Mouse (Mus musculus) brain, embryonic 18.5 days (tissue): Measurements from ENCODE around the gene Ric1.

ENCODE experiments used
- DNase-seq: peaks from one replicate; pipeline ENCODE4 v3.0.0-alpha.2; 2012; ENCODE audit warnings: low read depth, low spot score

The Ric1 gene

DNA sequence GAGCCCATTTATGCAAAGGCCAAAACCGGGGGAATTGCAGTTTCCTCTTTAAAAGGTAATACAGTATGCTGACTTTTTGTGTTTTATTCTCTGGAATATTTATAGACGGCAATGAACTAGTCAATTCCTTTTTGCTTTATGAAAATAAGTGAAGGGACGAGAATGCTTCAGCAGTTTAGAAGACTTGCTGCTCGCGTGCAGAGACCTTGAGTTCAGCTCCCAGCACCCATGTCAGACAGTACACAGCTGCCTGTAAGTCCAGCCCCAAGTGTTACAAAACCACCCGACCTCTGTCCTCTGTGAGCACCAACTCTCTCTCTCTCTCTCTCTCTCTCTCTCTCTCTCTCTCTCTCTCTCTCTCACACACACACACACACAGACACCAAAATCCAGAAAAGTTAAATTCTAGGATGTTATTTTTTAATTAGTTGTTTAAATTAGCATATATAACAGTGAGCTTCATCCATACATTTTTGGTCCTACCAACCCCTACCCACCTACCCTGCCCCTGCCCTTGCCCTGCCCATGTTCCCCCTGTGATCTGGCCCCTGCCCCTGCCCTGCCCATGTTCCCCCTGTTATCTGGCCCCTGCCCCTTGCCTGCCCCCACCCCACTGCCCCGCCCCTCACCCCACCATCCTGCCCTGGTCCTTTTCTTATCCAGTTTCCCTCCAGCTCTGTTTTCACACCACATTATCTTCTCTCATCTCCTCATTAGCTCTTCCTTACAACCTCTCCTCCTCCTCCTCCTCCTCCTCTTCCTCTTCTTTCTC lies 25.1 kb upstream of the Ric1 start:
- DNase-seq = no peak

- DNase-seq = no peak
Observed at GRCm38 (mm10) chr19:29497874-29498273, 24.2 kb upstream of the Ric1 start.

GRCm38 (mm10) chr19:29498842-29499456 lies 23.1 kb upstream of the Ric1 start:
- no peak for DNase-seq

GRCm38 (mm10) chr19:29500333-29500732 lies 21.7 kb upstream of the Ric1 start:
- DNase-seq = no peak

- DNase-seq = no peak
Observed at GRCm38 (mm10) chr19:29501106-29501505, 21.0 kb upstream of the Ric1 start.

DNA sequence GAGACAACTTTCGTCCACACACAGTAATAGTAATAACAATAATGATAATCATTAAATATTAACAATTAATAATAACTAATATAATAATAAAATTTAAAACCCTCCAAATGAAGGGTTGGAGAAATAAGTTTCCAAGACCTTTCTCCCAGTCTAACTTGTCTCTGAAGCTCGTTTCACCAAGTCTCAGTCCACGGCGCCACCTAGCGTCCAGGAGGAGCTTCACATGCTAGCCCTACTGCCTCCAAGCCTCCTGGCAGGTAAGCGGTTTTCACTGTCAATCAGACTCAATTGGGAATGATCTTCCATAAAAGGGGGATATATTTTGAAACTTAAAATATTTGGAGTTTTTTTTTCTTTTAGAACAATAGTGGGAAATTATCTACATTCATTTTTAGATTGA lies 20.6 kb upstream of the Ric1 start:
- DNase-seq = peak; percentile 46

- no peak for DNase-seq
Observed at GRCm38 (mm10) chr19:29504131-29504530, 18.0 kb upstream of the Ric1 start.

- no peak for DNase-seq
Observed at GRCm38 (mm10) chr19:29505617-29506016, 16.5 kb upstream of the Ric1 start.

DNA sequence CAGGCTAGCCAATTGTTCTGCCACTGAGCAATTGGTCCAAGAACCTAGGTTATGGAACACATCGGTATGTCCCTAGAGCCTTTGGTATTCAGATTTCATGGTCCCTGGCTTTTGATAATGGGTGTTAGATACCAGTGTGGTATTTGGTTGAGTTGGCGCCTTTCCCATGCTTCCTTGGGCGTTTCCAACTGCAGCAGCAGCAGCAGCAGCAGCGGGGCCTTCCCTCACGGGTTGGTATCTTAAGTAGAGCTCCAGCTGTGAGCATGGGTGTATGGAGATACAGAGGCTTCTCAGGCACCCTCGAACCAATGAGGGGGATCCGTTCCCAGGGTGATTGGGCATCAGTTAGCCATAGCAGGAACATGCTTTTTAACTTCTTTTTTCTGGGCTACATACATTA lies 13.9 kb upstream of the Ric1 start:
- DNase-seq = no peak

DNA sequence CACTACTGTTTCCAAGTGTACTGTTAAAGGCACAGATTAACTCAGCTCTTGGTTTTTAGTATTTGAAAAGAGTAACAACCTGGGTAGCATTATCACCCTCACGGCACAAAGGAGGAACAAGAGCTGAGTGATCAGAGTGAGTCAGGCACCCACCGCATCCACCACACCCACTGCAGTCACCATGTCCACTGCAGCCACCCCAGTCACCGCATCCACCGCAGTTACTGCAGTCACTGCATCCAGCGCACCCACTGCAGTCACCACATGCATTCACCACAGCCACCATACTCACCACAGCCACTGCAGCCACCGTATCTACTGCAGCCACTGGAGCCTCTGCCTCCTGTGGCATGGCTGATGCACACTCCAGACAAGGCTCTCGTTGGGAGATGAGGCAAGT lies 12.2 kb upstream of the Ric1 start:
- DNase-seq = no peak

GRCm38 (mm10) chr19:29511826-29512225 lies 10.3 kb upstream of the Ric1 start:
- no peak for DNase-seq

- DNase-seq = no peak
Observed at GRCm38 (mm10) chr19:29513111-29513766, 8.8 kb upstream of the Ric1 start.

- DNase-seq = no peak
Observed at GRCm38 (mm10) chr19:29514130-29514529, 8.0 kb upstream of the Ric1 start.

- no peak for DNase-seq
Observed at GRCm38 (mm10) chr19:29515386-29515785, 6.7 kb upstream of the Ric1 start.

DNA sequence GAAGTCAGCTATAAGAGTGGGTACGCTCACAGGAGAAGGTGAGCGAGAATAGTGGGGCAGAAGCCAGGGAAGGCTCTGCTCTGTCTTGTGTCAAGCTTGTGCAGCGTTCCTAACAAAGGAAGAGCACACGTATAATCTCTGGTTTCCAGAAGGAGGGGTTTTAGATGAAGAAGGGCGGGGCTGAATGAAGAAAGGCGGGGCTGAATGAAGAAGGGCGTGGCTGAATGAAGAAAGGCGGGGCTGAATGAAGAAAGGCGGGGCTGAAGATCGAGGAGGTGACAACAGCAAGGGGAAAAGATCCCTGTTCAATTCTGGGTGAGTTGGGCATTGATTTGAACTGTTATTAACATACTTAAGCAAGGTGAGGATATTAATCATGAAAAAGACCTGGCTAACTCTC lies 6.1 kb upstream of the Ric1 start:
- DNase-seq = no peak

GRCm38 (mm10) chr19:29518409-29518808 lies 3.7 kb upstream of the Ric1 start:
- DNase-seq = no peak

DNA sequence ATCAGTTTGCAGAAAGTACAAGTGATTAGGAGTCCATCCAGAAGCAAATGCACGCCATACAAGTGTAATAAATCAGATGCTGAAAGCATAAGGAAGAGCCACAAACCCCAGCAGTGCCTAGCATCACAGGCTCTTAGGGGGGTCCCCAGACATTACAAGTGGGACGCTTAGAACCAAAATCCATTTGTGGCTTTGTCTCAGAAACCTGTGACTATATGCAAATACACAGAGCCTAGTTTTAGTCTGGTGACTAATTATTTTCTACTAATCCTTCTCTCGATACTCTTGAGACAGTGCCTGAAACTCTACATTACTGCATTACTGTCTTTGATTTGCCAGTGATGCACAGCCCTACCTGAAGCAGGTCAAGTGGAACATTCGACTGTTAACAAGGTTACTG lies 3.2 kb upstream of the Ric1 start:
- DNase-seq = no peak

DNA sequence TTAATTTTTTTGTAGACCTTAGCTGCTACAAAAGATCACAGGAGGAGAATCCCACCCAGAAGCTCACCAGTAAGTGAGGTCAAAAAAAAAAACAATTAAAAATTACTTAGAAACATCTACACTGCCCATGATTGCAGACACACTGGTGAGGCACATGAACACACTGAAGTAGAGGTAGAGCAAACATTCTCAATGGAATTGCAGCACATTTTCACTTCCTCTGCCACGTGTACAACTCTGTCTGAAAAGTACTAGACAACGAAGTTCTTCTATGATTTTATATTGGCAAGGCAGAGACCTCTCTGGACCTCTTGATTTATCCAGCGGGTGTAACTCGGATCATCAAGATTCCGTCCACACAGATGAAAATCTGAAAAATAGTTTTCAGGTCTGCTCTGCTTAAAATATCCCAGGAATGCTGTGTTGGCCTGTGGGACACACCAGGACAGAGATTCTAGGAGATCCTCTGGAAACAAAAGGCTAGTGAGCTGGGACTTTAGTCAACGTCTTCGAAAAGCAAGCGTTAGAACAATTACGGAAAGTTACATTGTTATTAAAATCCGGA lies 1.0 kb upstream of the Ric1 start:
- DNase-seq = no peak

- DNase-seq = no peak
Observed at GRCm38 (mm10) chr19:29522445-29523229, 555 bp downstream of the Ric1 start.

- no peak for DNase-seq
Observed at GRCm38 (mm10) chr19:29523230-29523582, 1.1 kb downstream of the Ric1 start.

- DNase-seq = no peak
Observed at GRCm38 (mm10) chr19:29523701-29524100, 1.6 kb downstream of the Ric1 start.

DNA sequence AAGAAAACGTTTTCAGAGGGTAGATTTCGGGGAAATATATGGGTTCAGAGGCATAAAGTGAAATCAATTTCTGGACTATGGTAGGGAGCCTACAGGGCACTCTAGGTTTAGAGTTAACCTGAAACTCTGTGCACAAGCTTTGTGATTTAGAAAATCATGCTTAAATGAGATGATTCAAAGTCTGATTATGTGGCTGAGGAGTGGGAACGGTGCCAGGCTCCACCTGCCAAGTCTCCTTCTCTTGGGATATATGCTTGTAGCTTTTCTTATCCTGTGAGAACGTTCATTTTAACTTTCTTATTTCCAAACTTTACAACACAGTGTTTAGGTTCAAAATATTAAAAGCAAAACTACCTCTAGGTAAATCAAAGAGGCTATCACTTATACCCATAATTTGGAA lies 2.5 kb downstream of the Ric1 start:
- no peak for DNase-seq
